In genomic region chr12:113140616-113141411, GRCm38 (mm10) we compare ENCODE assay signal across 9 mouse cellular contexts. TPM values are rescaled to one million over a fixed set of nuclear protein-coding genes. Genes with fewer than 3 reads are reported as not detected.
A peak's percentile ranks its signal among the peaks of the same experiment; 100 is the strongest.
DNase-seq lines count a peak whose midpoint lies in the region; ATAC-seq and TF ChIP-seq lines count a peak whose summit lies in the region.
"Had no signal": no experiment of that assay in that cellular context is flagged by ENCODE, and none has a peak within 500 bp of the region (broad histone marks: within the 10 kb centered on the region; RNA-seq: fewer than 3 reads in every experiment).

No protein-coding gene starts in this region.

- WGBS in embryonic facial prominence, embryonic 14.5 days = 5% methylated on average over 40 of the region's 49 CpGs
- WGBS in heart, embryonic 16.5 days = 1% methylated on average over 47 of the region's 49 CpGs
- 3% methylated on average over 49 of the region's 49 CpGs for WGBS in kidney, postnatal 0 days

- H3K4me3 ChIP-seq in embryonic facial prominence, embryonic 14.5 days (ENCODE audit: low read depth, low read length) = peak overlapping the region; percentile 48
- peak overlapping the region; percentile 88 for H3K4me3 ChIP-seq in heart, embryonic 16.5 days (ENCODE audit: low read length)
- H3K4me3 ChIP-seq in kidney, postnatal 0 days (replicated peaks; ENCODE audit: low read depth, low read length) = peak overlapping the region; percentile 50

- H3K9me3 ChIP-seq in embryonic facial prominence, embryonic 14.5 days (ENCODE audit: control insufficient read depth, low read length) = no peaks in the 10 kb centered on the region
- no peaks in the 10 kb centered on the region for H3K9me3 ChIP-seq in heart, embryonic 16.5 days (replicated peaks; ENCODE audit: control insufficient read depth, low read length)
- H3K9me3 ChIP-seq in kidney, postnatal 0 days (replicated peaks; ENCODE audit: low read length) = no peaks in the 10 kb centered on the region

- peaks cover 23% of the 10 kb centered on the region for H3K27me3 ChIP-seq in embryonic facial prominence, embryonic 14.5 days (replicated peaks; ENCODE audit: control insufficient read depth, insufficient read depth, low read length)
- no peaks in the 10 kb centered on the region for H3K27me3 ChIP-seq in heart, embryonic 16.5 days (ENCODE audit: control insufficient read depth, insufficient read depth, low read length)
- no peaks in the 10 kb centered on the region for H3K27me3 ChIP-seq in kidney, postnatal 0 days (ENCODE audit: insufficient read depth, low read length)

- peaks cover 23% of the 10 kb centered on the region for H3K4me1 ChIP-seq in embryonic facial prominence, embryonic 14.5 days (ENCODE audit: control insufficient read depth, insufficient read depth, low read length)
- H3K4me1 ChIP-seq in heart, embryonic 16.5 days (ENCODE audit: control insufficient read depth, insufficient read depth, low read length) = peaks cover 58% of the 10 kb centered on the region
- peaks cover 39% of the 10 kb centered on the region for H3K4me1 ChIP-seq in kidney, postnatal 0 days (replicated peaks; ENCODE audit: insufficient read depth, low read length)

- no peak for TF ChIP-seq CTCF in kidney, postnatal 0 days (IDR thresholded peaks at IDR 0.05; ENCODE audit: low read depth)

- peak overlapping the region; percentile 71 for H3K4me2 ChIP-seq in embryonic facial prominence, embryonic 14.5 days (ENCODE audit: low read depth, low read length)
- H3K4me2 ChIP-seq in heart, embryonic 16.5 days (ENCODE audit: low read depth, low read length) = peak overlapping the region; percentile 79
- H3K4me2 ChIP-seq in kidney, postnatal 0 days (ENCODE audit: low read length) = peak overlapping the region; percentile 79

- H3K36me3 ChIP-seq in embryonic facial prominence, embryonic 14.5 days (ENCODE audit: control insufficient read depth, insufficient read depth, low read length) = peaks cover 28% of the 10 kb centered on the region
- H3K36me3 ChIP-seq in heart, embryonic 16.5 days (ENCODE audit: control insufficient read depth, insufficient read depth) = peaks cover 37% of the 10 kb centered on the region
- H3K36me3 ChIP-seq in kidney, postnatal 0 days (ENCODE audit: insufficient read depth, low read length) = peaks cover 29% of the 10 kb centered on the region

- DNase-seq in ovary, postnatal 36 days (ENCODE audit: low spot score) = peak; percentile 39
- no peak for DNase-seq in ovary, adult 18-20 months (ENCODE audit: low spot score)
- DNase-seq in embryonic facial prominence, embryonic 14.5 days (ENCODE audit: low spot score) = no peak
- DNase-seq in kidney, postnatal 0 days (ENCODE audit: low spot score) = no peak
- DNase-seq in lung, postnatal 25 days (ENCODE audit: low spot score) = peak; percentile 59
- no peak for DNase-seq in right cerebral cortex, postnatal 14 days
- DNase-seq in right cerebral cortex, postnatal 4 days = no peak

- H3K9ac ChIP-seq in embryonic facial prominence, embryonic 14.5 days (ENCODE audit: low read depth, low read length) = peak overlapping the region; percentile 58
- peak overlapping the region; percentile 97 for H3K9ac ChIP-seq in heart, embryonic 16.5 days (ENCODE audit: low read length)
- H3K9ac ChIP-seq in kidney, postnatal 0 days (ENCODE audit: low read depth, low read length) = peak overlapping the region; percentile 61

- ATAC-seq in embryonic facial prominence, embryonic 14.5 days (ENCODE audit: low read depth) = no peak; the same call in 1 of the 2 replicates
- no peak for ATAC-seq in heart, embryonic 16.5 days (replicated peaks; ENCODE audit: extremely low read depth, insufficient read depth, low FRiP score)
- ATAC-seq in kidney, postnatal 0 days (replicated peaks; ENCODE audit: low FRiP score, low read depth) = no peak; the same call in 1 of the 2 replicates

- peak overlapping the region; percentile 55; the same call in 1 of the 2 replicates for H3K27ac ChIP-seq in embryonic facial prominence, embryonic 14.5 days (replicated peaks; ENCODE audit: low read depth, low read length)
- H3K27ac ChIP-seq in heart, embryonic 16.5 days (ENCODE audit: low read length) = peak overlapping the region; percentile 99
- H3K27ac ChIP-seq in kidney, postnatal 0 days = peak overlapping the region; percentile 90
- H3K27ac ChIP-seq: macrophage had no signal

RNA-seq across cellular contexts. Expression of gene Crip2, which starts 0.8 kb away (rescaled TPM):
- polyA plus RNA-seq in embryonic facial prominence, embryonic 14.5 days (2014; fragmentation: Nextera tagmentation; extraction: Ambion mirVana) = 154 and 185 TPM in 2 replicates
- polyA plus RNA-seq in heart, embryonic 16.5 days (2015; fragmentation: Nextera tagmentation; extraction: Ambion mirVana) = 1,743 and 2,017 TPM in 2 replicates
- polyA plus RNA-seq in kidney, postnatal 0 days (2015; fragmentation: Nextera tagmentation; extraction: Ambion mirVana) = 227 and 239 TPM in 2 replicates

RNA-seq across cellular contexts. Expression of gene Crip1, which starts 5.3 kb away (rescaled TPM):
- 408 and 507 TPM in 2 replicates for polyA plus RNA-seq in embryonic facial prominence, embryonic 14.5 days (2014; fragmentation: Nextera tagmentation; extraction: Ambion mirVana)
- polyA plus RNA-seq in heart, embryonic 16.5 days (2015; fragmentation: Nextera tagmentation; extraction: Ambion mirVana) = 719 and 763 TPM in 2 replicates
- polyA plus RNA-seq in kidney, postnatal 0 days (2015; fragmentation: Nextera tagmentation; extraction: Ambion mirVana) = 350 and 357 TPM in 2 replicates

RNA-seq across cellular contexts. Expression of gene Tedc1, which starts 15.4 kb away (rescaled TPM):
- 19.8 and 23.5 TPM in 2 replicates for polyA plus RNA-seq in embryonic facial prominence, embryonic 14.5 days (2014; fragmentation: Nextera tagmentation; extraction: Ambion mirVana)
- 25.0 and 28.1 TPM in 2 replicates for polyA plus RNA-seq in heart, embryonic 16.5 days (2015; fragmentation: Nextera tagmentation; extraction: Ambion mirVana)
- 14.8 and 16.7 TPM in 2 replicates for polyA plus RNA-seq in kidney, postnatal 0 days (2015; fragmentation: Nextera tagmentation; extraction: Ambion mirVana)

RNA-seq across cellular contexts. Expression of gene Mta1, which starts 42.7 kb away (rescaled TPM):
- 19.8 and 21.3 TPM in 2 replicates for polyA plus RNA-seq in embryonic facial prominence, embryonic 14.5 days (2014; fragmentation: Nextera tagmentation; extraction: Ambion mirVana)
- 10.8 and 12.1 TPM in 2 replicates for polyA plus RNA-seq in heart, embryonic 16.5 days (2015; fragmentation: Nextera tagmentation; extraction: Ambion mirVana)
- 11.5 and 13.2 TPM in 2 replicates for polyA plus RNA-seq in kidney, postnatal 0 days (2015; fragmentation: Nextera tagmentation; extraction: Ambion mirVana)

RNA-seq across cellular contexts. Expression of gene Tmem121, which starts 44.9 kb away (rescaled TPM):
- polyA plus RNA-seq in embryonic facial prominence, embryonic 14.5 days (2014; fragmentation: Nextera tagmentation; extraction: Ambion mirVana) = 8.7 and 11.5 TPM in 2 replicates
- 5.5 and 7.8 TPM in 2 replicates for polyA plus RNA-seq in heart, embryonic 16.5 days (2015; fragmentation: Nextera tagmentation; extraction: Ambion mirVana)
- 6.4 and 6.9 TPM in 2 replicates for polyA plus RNA-seq in kidney, postnatal 0 days (2015; fragmentation: Nextera tagmentation; extraction: Ambion mirVana)
- polyA plus RNA-seq: macrophage had no signal

Comparison
In these comparisons a context has a peak if more than half of its experiments do, and no peak if none do; other contexts are left out.
1. DNase-seq: peak in ovary, postnatal 36 days (single experiment) and lung, postnatal 25 days (single experiment); none in ovary, adult 18-20 months (single experiment), embryonic facial prominence, embryonic 14.5 days (single experiment), kidney, postnatal 0 days (single experiment), right cerebral cortex, postnatal 14 days (single experiment) and right cerebral cortex, postnatal 4 days (single experiment).
2. Peak in every context shown above with its lines, with median percentiles within 50 percentile points of each other: H3K27ac ChIP-seq, H3K4me2 ChIP-seq, H3K4me3 ChIP-seq and H3K9ac ChIP-seq.